Mouse (Mus musculus): ENCODE results near the gene B3galt1.

Gene B3galt1

DNA sequence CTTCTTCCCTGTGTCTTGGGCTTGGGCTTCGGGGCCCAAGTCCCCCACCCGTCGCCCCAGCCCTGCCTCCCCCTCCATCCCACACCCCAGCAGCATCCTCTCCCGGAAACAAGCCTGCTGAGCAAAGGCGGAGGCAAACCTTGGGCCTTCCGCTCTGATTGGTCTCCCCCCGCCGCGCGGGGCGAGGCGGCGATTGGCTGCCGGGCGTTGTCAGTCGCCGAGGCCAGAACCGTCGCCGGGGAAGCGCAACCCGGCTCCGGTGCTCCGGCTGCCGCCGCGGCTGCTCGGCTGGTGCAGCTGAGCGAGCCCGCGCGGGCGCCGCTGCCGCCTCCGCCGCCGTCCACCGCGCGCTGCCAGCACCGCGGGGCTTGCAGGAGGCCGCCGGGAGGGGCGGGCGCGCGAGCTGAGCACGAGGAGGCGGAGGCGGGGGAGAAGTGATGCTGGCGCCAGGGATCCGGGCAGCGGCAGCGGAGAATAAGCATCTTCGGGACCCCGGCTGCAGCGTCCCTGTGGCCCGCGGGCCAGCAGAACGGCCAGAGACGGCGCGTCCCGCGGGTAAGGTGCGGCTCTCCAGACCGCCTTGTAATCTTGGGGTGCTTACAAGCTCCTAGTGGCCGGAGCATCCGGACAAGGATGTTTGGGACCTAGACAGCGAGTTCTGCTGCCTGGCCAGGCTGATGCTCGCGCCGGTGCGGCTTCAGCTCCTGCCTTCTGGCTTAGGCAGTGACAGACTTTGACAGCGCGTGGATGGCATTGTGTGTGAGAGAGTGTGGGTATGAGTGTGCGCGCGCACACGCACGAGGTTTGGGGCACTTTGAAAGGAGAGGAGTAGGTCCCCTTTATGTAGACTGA, at the start of gene B3galt1:
Gene B3galt1 (plus strand): TSS at position 392 of the 852 bp plus-strand sequence.
- peak; percentile 78 to 81 for DNase-seq (ENCODE audit: low spot score in 2 of 2)

DNA sequence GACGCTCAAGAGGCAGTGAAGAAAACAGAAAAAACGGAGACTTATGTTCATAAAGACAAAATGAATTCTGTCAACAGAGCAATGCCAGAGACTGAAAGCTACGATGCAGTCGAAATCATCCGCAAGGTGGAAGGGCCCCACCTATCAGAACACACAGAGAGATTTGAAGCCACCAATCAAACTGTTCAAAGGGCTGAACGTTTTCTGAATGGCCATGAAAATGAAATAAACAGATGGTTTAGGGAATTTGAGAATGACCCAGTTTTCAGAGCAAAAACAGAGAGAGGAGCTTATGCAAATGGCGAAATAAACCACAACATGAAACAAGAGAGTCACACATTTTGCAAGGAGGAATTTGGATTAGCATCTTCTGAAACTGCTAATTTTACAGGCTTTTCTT, 49.3 kb upstream of the B3galt1 start:
- DNase-seq (ENCODE audit: low spot score in 2 of 2): no peak

GRCm38 (mm10) chr2:67535347-67535746, 30.3 kb upstream of the B3galt1 start:
- no peak for DNase-seq (ENCODE audit: low spot score in 2 of 2)

DNA sequence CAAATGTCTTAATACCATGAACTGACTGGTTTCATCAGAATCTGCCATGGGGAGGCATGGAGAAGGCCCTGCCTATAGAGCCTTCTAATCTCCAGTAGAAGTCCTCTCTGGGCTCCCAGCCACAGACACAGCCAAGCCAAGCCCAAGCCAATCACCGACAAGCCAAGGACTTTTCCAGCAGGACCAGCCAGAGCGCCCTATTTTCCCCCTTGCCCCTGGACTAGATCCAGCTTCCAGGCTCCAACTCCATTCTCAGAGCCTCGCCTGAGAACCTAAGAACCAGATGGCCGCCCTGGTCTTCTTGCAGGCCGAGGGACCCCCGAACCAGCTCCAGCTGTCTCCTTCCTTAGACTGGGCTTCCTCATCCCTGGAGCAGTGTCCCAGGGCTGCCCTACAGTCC, 26.2 kb upstream of the B3galt1 start:
- DNase-seq (ENCODE audit: low spot score in 2 of 2): no peak

DNA sequence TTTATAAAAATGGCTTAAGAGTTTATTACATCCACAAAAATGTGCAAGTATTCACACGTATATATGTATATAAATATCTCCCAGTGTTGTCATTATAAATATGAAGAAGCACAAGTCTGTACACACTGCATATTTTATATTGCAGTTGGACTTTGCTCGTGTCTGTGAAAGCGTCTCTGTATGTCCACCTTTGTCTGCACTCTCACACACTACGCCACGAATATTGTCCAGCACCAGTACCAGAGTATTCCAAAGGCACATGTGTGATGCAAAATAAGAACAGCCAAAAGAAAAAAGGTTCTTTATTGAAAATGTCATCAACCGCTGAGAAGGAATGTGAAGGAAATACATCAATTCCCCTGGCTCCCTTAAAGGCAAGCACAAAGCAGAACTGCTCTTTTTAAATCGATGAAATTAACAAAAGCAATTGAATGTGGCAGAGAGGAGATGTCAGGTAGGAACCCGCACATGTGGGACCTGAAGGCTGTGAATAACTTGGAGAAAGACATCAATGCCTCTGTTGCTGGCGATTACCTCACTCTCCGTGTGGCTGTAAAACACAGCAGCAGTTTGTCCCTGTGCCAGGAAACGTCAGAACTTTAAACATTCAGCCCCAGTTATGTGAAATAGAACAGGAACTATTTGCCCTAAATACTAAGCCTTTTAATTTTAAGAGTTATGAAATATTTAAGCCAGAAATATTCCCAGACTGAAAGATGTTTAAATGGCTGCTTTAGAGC, 23.5 kb upstream of the B3galt1 start:
- no peak for DNase-seq (ENCODE audit: low spot score in 2 of 2)

DNA sequence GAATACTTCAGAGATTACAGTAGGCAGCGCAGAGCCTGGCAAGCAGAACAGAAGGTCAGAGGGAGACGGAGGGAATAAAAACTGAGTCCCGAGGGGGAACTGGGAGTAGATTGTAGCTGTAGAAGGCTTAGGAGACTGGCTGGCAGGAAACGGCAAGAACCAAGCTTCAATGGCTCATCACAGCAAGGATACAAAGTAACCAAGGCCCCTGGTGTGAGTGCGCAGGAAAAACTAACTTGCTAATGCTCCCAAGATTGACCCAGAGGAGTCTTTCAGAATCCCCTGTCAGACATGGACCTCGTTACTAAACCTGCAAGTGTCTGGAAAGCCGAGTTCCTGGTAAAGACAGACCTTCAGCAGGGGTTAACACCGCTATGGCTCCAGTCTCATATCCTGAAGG, 21.2 kb upstream of the B3galt1 start:
- DNase-seq (ENCODE audit: low spot score in 2 of 2): no peak

- DNase-seq (ENCODE audit: low spot score in 2 of 2): peak in 1 of 2 experiments; percentile 20
Observed at GRCm38 (mm10) chr2:67564851-67565479, 706 bp upstream of the B3galt1 start.

GRCm38 (mm10) chr2:67566566-67566965, 895 bp downstream of the B3galt1 start:
- DNase-seq (ENCODE audit: low spot score in 2 of 2): no peak

DNA sequence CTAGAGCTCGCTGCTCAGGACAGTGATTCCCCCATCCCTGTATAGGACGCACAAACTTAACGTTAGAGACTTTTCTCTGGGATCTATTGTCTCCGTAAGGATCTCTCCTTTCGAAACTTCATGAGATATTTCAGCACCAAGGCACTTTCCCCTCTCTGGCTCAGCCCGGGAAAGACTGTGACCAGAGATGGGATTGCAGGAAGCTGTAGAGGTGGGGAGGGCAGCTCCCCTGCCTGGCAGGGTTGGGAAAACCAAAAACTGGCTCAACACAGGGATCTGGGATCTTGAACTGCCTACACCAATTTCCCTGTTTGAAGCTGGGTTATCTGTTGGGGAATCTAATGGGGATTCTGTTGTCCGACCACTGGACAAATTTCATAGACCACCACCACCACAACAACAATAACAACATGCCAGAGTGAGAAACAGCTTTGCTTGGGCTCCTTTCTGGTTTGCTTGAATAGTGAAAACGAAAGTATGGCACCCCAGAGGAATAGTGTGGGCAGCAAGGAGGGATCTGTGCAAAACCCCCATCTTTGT, 1.5 kb downstream of the B3galt1 start:
- no peak for DNase-seq (ENCODE audit: low spot score in 2 of 2)

DNA sequence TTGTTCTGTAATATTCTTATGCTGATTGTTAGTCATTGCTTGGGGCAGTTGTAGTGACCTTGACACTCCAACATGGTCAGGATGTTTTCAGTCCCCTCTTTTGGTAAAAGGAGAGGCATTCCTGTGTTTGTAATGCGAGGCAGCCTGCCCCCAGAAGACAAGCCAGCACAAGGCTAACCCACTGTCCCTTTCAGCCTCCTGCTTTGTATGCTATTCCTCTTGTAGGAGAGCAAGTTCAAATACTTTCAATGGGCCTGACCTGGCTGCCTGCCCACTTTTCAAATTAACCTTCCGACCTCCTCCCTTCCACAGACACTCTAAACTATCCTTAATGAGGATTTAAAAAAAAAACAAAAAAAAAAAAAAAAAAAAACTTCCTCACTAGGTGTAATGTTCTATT, 11.0 kb downstream of the B3galt1 start:
- DNase-seq (ENCODE audit: low spot score in 2 of 2): no peak

- no peak for DNase-seq (ENCODE audit: low spot score in 2 of 2)
Observed at GRCm38 (mm10) chr2:67583091-67583490, 17.4 kb downstream of the B3galt1 start.

- no peak for DNase-seq (ENCODE audit: low spot score in 2 of 2)
Observed at GRCm38 (mm10) chr2:67590408-67590807, 24.7 kb downstream of the B3galt1 start.

- no peak for DNase-seq (ENCODE audit: low spot score in 2 of 2)
Observed at GRCm38 (mm10) chr2:67591831-67592629, 26.4 kb downstream of the B3galt1 start.

DNA sequence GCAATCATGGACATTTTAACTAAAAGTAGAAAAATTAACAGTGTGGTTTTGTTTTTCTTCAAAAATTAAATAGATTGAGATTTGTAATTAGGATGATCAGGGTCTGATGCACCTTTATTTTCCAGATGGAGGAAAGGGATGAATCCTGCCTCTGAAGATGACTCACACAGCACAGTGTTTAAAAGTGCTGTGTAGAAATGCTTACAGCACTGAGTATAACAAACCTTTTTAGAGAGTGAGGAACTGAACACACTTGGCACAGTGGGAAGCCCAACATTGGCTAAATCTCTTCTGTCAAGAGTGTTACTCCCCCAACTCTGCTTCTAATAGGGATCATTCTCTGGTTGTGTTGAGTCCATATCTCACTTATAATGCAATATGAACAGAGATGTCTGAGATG, 57.2 kb downstream of the B3galt1 start:
- DNase-seq (ENCODE audit: low spot score in 2 of 2): no peak

GRCm38 (mm10) chr2:67627667-67628066, 62.0 kb downstream of the B3galt1 start:
- no peak for DNase-seq (ENCODE audit: low spot score in 2 of 2)

DNA sequence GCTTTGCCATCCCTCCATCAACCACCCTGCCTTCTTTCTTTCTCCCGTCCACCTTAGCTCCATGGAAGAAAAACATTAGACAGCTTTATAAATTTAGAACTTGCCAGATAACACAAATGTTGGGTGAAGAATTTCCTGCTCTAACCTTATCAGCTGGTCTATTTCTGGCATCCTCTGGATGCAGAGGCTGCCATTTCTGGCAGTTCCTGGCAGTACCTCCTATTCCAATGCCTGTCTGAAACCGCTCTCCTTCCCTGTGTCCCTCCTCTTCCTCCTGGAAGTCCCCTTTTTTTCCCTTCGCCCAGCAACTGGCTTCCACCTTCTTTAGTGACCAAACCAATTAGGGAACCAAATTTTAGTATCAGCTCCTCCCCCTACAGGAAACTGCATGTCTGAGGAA, 62.6 kb downstream of the B3galt1 start:
- DNase-seq (ENCODE audit: low spot score in 2 of 2): no peak

DNA sequence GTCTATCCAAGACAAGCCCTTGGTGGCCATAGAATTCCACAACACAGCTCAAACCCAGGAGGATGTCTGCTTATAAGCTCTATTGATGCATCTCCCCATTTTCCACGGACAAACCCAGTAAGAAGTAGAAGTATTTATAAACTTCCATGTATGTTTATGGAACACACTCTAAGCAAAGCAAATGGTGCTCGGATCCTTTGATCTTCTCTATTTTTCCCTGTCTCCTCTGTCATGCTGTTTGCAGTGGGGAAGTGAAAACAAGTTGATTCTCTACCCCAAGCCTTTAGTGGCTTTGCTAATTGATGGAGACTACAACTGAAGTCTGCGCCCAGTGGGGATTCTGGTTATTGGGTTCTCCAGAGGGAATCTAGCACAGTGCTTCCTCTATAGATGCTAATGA, 89.2 kb downstream of the B3galt1 start:
- DNase-seq (ENCODE audit: low spot score in 2 of 2): no peak

DNA sequence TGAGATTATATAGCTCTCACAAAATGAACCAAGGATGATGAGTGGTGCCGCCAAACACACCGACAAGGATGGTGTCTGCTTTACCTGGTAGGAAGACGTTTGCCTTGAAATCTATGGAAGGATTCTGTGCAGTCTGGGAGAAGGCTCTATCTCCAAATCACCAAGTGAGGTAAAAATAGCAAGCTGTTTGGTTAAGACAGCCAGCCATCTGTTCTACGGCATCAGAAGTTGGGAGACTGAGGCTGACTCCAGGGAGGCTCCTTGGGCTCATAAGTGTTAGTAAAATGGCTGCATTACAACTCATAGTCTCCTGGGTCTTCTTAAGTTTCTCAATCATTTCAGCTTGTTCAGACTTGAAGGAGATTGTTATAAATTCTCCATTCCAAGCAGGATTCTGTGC, 91.7 kb downstream of the B3galt1 start:
- no peak for DNase-seq (ENCODE audit: low spot score in 2 of 2)

DNA sequence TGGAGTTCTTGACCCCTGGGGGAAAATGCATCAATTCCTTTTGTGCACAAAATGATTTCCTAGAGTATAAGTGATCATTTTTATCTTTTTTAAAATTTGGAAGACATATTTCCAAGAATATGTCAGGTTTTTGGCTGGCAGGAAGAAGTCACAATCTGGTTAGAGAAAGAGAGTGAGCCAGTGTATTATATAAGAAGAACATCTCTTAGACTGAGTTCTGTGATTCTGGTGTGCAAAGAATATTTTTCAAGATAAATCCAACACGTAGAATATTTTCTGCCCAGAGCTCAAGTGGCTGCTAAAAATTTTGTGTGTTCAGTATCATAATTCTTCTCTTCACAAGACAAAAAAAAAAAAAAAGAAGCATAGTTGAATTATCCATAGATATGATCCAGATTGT, 92.4 kb downstream of the B3galt1 start:
- no peak for DNase-seq (ENCODE audit: low spot score in 2 of 2)

DNA sequence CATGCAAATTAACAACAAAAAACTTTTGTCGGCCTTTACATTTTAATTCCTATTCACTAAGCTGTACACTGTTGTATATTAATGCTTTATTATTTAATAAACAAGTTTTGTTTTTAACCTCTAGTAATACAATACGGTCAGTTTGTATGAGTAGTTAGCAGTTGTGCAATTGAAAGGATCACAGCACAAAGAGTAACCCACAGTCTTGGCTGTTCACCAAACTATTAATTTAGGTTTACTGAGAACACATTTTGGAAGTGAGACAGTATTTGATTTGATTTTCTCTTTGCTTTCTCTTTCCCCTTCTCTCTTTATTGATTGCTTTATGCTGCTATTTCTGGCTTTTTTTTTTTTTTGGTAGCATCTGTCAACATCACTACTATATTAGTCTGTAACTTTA, 106.0 kb downstream of the B3galt1 start:
- no peak for DNase-seq (ENCODE audit: low spot score in 2 of 2)

GRCm38 (mm10) chr2:67677697-67678096, 112.0 kb downstream of the B3galt1 start:
- DNase-seq (ENCODE audit: low spot score in 2 of 2): no peak

DNA sequence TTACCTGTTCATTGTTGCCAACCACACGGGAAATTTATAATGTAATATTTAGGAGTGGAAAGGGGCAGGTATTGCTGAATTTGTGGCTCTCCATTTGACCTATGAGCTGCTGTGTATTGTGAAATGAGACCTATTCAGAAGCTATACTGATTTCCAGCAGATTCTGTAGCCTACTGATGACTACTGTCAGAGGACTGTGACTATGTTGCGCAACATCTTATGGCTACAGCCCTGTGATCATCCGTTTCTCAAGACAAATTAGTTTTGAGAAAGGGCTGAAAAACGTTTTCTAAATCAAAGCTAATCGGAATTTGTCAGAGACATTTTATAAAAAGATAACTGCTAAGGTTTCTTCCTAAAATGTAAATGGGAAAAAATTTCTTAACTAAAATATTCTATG, 158.6 kb downstream of the B3galt1 start:
- DNase-seq (ENCODE audit: low spot score in 2 of 2): no peak
